In genomic region chr2:160327167-160327566, GRCm38 (mm10) we compare ENCODE assay signal across 10 mouse cellular contexts. TPM values are rescaled to one million over a fixed set of nuclear protein-coding genes. Genes with fewer than 3 reads are reported as not detected.
DNase-seq lines count a peak whose midpoint lies in the region; ATAC-seq lines count a peak whose summit lies in the region.
"Had no signal": no experiment of that assay in that cellular context is flagged by ENCODE, and none has a peak within 500 bp of the region (broad histone marks: within the 10 kb centered on the region; RNA-seq: fewer than 3 reads in every experiment).

No protein-coding gene starts in this region.

- H3K4me1 ChIP-seq in liver, embryonic 15.5 days (replicated peaks) = peaks cover 15% of the 10 kb centered on the region

- H3K4me2 ChIP-seq in liver, embryonic 15.5 days = peak overlapping the region; percentile 46

- H3K27me3 ChIP-seq in liver, embryonic 15.5 days = no peaks in the 10 kb centered on the region

- H3K36me3 ChIP-seq in liver, embryonic 15.5 days (replicated peaks) = no peaks in the 10 kb centered on the region

- WGBS in liver, embryonic 15.5 days (ENCODE audit: insufficient replicate concordance) = 4% methylated on average over 4 of the region's 4 CpGs

- no peak overlapping the region; the same call in 1 of the 2 replicates for H3K27ac ChIP-seq in liver, embryonic 15.5 days (replicated peaks)
- H3K27ac ChIP-seq: macrophage had no signal

- no peak overlapping the region for H3K9ac ChIP-seq in liver, embryonic 15.5 days

- no peaks in the 10 kb centered on the region for H3K9me3 ChIP-seq in liver, embryonic 15.5 days (replicated peaks)

- peak; percentile 26 to 54 for DNase-seq in adrenal gland, adult 18-20 months (ENCODE audit: low spot score in 2 of 2)
- peak; percentile 79 for DNase-seq in adrenal gland, postnatal 14 days
- DNase-seq in urinary bladder, adult 2 months (ENCODE audit: low spot score) = no peak
- no peak for DNase-seq in layer of hippocampus, adult 9-11 months
- no peak for DNase-seq in gastrocnemius, postnatal 10 days
- DNase-seq: right cerebral cortex, adult 18-20 months had no signal

- H3K4me3 ChIP-seq in liver, embryonic 15.5 days (replicated peaks) = peak overlapping the region; percentile 26

- ATAC-seq in hematopoietic stem cell, adult 5-6 weeks (replicated peaks in 1 of 2; ENCODE audit: insufficient read depth in 1 of 2, low FRiP score in 2 of 2, low TSS enrichment in 1 of 2, low read depth in 1 of 2, poor library complexity in 2 of 2, severe bottlenecking in 2 of 2) = peak; percentile 5 to 35; a peak in 1 of 4 replicates
- ATAC-seq in liver, embryonic 15.5 days (ENCODE audit: insufficient read depth) = peak; percentile 57
- ATAC-seq in megakaryocyte, adult 5-6 weeks (ENCODE audit: poor library complexity, severe bottlenecking) = no peak

RNA-seq across cellular contexts. Expression of gene Gm826, which starts 6.8 kb away (rescaled TPM):
- 1 to 10 TPM; 1.1 to 1.3 TPM for total RNA-seq in adrenal gland, adult 18-20 months (2021)
- 3.5 and 5.0 TPM in 2 replicates for total RNA-seq in adrenal gland, postnatal 14 days (2021)
- total RNA-seq in hematopoietic stem cell, adult 5-6 weeks (2017) = not detected in 2 replicates
- polyA plus RNA-seq in liver, embryonic 15.5 days (2015; fragmentation: Nextera tagmentation; extraction: Ambion mirVana) = 4.8 and 5.4 TPM in 2 replicates
- 0.78 and 1.2 TPM in 2 replicates for total RNA-seq in megakaryocyte, adult 5-6 weeks (2015)
- total RNA-seq in megakaryocyte, adult 5-6 weeks (2017) = not detected in 2 replicates
- polyA plus RNA-seq in urinary bladder, adult 2 months (2012; rRNA removed) = 1.0 and 1.6 TPM in 2 replicates
- total RNA-seq in gastrocnemius, postnatal 10 days (2021) = 1 to 10 TPM in 1 of 2 experiments, under 1 TPM in 1; 0.45 to 1.2 TPM

RNA-seq across cellular contexts. Expression of gene Mafb, which starts 39.7 kb away (rescaled TPM):
- total RNA-seq in adrenal gland, adult 18-20 months (2021) = 10 to 100 TPM; 17.9 to 19.8 TPM
- total RNA-seq in adrenal gland, postnatal 14 days (2021) = 21.0 and 23.4 TPM in 2 replicates
- total RNA-seq in hematopoietic stem cell, adult 5-6 weeks (2017) = 0.56 and 1.5 TPM in 2 replicates
- polyA plus RNA-seq in liver, embryonic 15.5 days (2015; fragmentation: Nextera tagmentation; extraction: Ambion mirVana) = 4.2 and 6.1 TPM in 2 replicates
- 15.3 and 17.5 TPM in 2 replicates for total RNA-seq in megakaryocyte, adult 5-6 weeks (2015)
- 6.4 and 8.1 TPM in 2 replicates for total RNA-seq in megakaryocyte, adult 5-6 weeks (2017)
- polyA plus RNA-seq in urinary bladder, adult 2 months (2012; rRNA removed) = 6.3 and 9.7 TPM in 2 replicates
- total RNA-seq in gastrocnemius, postnatal 10 days (2021) = 10 to 100 TPM; 21.8 to 22.3 TPM

Comparison
In these comparisons a context has a peak if more than half of its experiments do, and no peak if none do; other contexts are left out.
1. DNase-seq: peak in adrenal gland, adult 18-20 months (2 of 2) and adrenal gland, postnatal 14 days (single experiment); none in urinary bladder, adult 2 months (single experiment), layer of hippocampus, adult 9-11 months (single experiment) and gastrocnemius, postnatal 10 days (single experiment).